Mouse (Mus musculus) liver, postnatal 0 days (tissue): ENCODE results near the gene Slc6a9.

ENCODE experiments used
- CTCF ChIP-seq: sonication (generic); IDR thresholded peaks from 2 replicates; pipeline ENCODE4 v1.5.1; 2016; ENCODE audit warnings: antibody characterized with exemption, low read depth
- EP300 ChIP-seq: IDR thresholded peaks from 2 replicates; pipeline ENCODE4 v1.6.1; 2016; ENCODE audit warnings: antibody characterized with exemption, low read depth, mild to moderate bottlenecking

GRCm38 (mm10) chr4:117913421-117913820 is 79.1 kb downstream of the Slc6a9 start:
- TF ChIP-seq CTCF (no peak), EP300 (no peak)
